Mouse (Mus musculus): ENCODE results near the gene Fam198a.

GRCm38 (mm10) chr9:121937944-121938355, 12.8 kb upstream of the Fam198a start:
- TF ChIP-seq CTCF (IDR thresholded peaks at IDR 0.05; ENCODE audit: low read depth, low read length) = no peak
- TF ChIP-seq POLR2A (IDR thresholded peaks at IDR 0.05; ENCODE audit: borderline replicate concordance, low read depth, low read length) = no peak
